14 mouse cellular contexts compared by ENCODE assay signal in genomic region chr4:117986766-117987165, GRCm38 (mm10). TPM values are rescaled to one million over a fixed set of nuclear protein-coding genes. Genes with fewer than 3 reads are reported as not detected.
DNase-seq lines count a peak whose midpoint lies in the region.
"Had no signal": no experiment of that assay in that cellular context is flagged by ENCODE, and none has a peak within 500 bp of the region (broad histone marks: within the 10 kb centered on the region; RNA-seq: fewer than 3 reads in every experiment).

No protein-coding gene starts in this region.

- 32% methylated on average over 8 of the region's 8 CpGs for whole genome bisulfite sequencing in heart, embryonic 10.5 days
- WGBS in limb, embryonic 10.5 days, result 88% methylated on average over 8 of the region's 8 CpGs

- H3K36me3 ChIP-seq in heart, embryonic 10.5 days, result no peaks in the 10 kb centered on the region
- H3K36me3 ChIP-seq in limb, embryonic 10.5 days, result no peaks in the 10 kb centered on the region
- H3K36me3 ChIP-seq: midbrain, embryonic 10.5 days had no signal

- no peak overlapping the region for H3K4me3 ChIP-seq in heart, embryonic 10.5 days
- no peak overlapping the region for H3K4me3 ChIP-seq in limb, embryonic 10.5 days
- H3K4me3 ChIP-seq: heart, adult 2 months; limb, embryonic 12.5 days; midbrain, embryonic 10.5 days had no signal

- intact Hi-C loops in heart, postnatal 14 days (cut with DNase I), result no loop called here
- intact Hi-C loops in heart, postnatal 10 days (cut with DNase I), result no loop called here

- H3K27ac ChIP-seq in heart, embryonic 10.5 days, result peak overlapping the region; percentile 18; the same call in 1 of the 2 replicates
- H3K27ac ChIP-seq in limb, embryonic 10.5 days, result no peak overlapping the region
- H3K27ac ChIP-seq: heart, adult 2 months; kidney, postnatal 0 days; limb, embryonic 12.5 days; liver, embryonic 14.5 days; midbrain, embryonic 10.5 days had no signal

- no peaks in the 10 kb centered on the region for H3K27me3 ChIP-seq in heart, embryonic 10.5 days (ENCODE audit: insufficient read depth, poor library complexity, severe bottlenecking)
- H3K27me3 ChIP-seq in limb, embryonic 10.5 days (ENCODE audit: low read depth, poor library complexity, severe bottlenecking), result no peaks in the 10 kb centered on the region
- H3K27me3 ChIP-seq: limb, embryonic 12.5 days had no signal

- DNase-seq in heart, embryonic 10.5 days (ENCODE audit: low spot score), result no peak
- DNase-seq in heart, postnatal 14 days, result no peak
- DNase-seq in 416B (ENCODE audit: low read depth) (peak; percentile 86), NIH3T3 (ENCODE audit: low read depth) (peak; percentile 86)
- peak; percentile 48 to 49 for DNase-seq in heart, postnatal 10 days
- no peak for DNase-seq in limb, embryonic 10.5 days (ENCODE audit: low spot score)
- no peak for DNase-seq in thymus, adult 18-20 months
- DNase-seq: lung, postnatal 14 days; right cerebral cortex, postnatal 4 days had no signal

- H3K9me3 ChIP-seq in heart, embryonic 10.5 days, result no peaks in the 10 kb centered on the region
- H3K9me3 ChIP-seq in limb, embryonic 10.5 days (replicated peaks), result no peaks in the 10 kb centered on the region
- H3K9me3 ChIP-seq: limb, embryonic 12.5 days; midbrain, embryonic 10.5 days had no signal

- peaks cover 42% of the 10 kb centered on the region for H3K4me1 ChIP-seq in heart, embryonic 10.5 days
- H3K4me1 ChIP-seq in limb, embryonic 10.5 days, result peaks cover 7% of the 10 kb centered on the region; the same call in 1 of the 2 replicates

RNA-seq across cellular contexts. Expression of gene Artn, which starts 57.2 kb away (rescaled TPM):
- 0.85 and 1.3 TPM in 2 replicates for polyA plus RNA-seq in heart, embryonic 10.5 days (2016; fragmentation: Nextera tagmentation; extraction: Ambion mirVana)
- not detected for total RNA-seq in heart, postnatal 14 days (2021)
- total RNA-seq in heart, postnatal 10 days (2021), result under 1 TPM; 0.22 to 0.43 TPM
- 6.5 and 13.5 TPM in 2 replicates for polyA plus RNA-seq in limb, embryonic 10.5 days (2016; fragmentation: Nextera tagmentation; extraction: Ambion mirVana)
- total RNA-seq: heart, adult 2 months had no signal

Comparison
In these comparisons a context has a peak if more than half of its experiments do, and no peak if none do; other contexts are left out.
1. DNase-seq: peak in 416B (single experiment), NIH3T3 (single experiment) and heart, postnatal 10 days (2 of 2); none in heart, embryonic 10.5 days (single experiment), heart, postnatal 14 days (0 of 2), limb, embryonic 10.5 days (single experiment) and thymus, adult 18-20 months (0 of 2).